Mouse (Mus musculus): ENCODE results near the gene Gm12166. TPM values are rescaled to one million over a fixed set of nuclear protein-coding genes. Genes with fewer than 3 reads are reported as not detected.

Gm12166 gene
- 2.8 TPM for total RNA-seq (2023)

DNA sequence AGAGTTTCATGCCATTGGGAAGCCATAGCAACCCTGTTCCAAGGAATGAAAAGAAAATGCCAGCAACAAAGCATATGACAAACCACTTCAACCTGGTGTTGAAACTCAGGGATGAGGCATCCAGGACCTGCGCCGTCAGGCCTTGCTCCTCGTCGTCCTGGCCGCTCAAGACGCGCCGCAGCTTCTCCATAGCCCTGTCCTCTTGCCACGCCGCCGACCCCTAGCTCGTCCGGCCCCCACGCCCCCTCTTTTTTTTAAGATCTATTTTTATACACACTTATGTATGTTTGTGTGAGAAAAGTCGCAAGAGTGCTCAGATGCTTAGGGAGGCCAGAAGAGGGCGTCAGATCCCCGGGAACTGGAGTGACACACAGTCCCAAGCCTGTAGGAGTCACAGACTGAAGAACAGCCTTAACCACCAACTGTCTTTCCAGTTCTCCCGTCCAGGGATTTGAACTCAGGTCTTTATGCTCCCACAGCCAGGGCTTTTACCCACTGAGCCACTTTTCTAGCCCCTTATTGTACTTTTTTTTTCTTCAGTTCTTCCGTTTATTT, at the start of gene Gm12166:
Gm12166 (minus strand) TSS at position 217 of the 555 bp plus-strand sequence.

DNA sequence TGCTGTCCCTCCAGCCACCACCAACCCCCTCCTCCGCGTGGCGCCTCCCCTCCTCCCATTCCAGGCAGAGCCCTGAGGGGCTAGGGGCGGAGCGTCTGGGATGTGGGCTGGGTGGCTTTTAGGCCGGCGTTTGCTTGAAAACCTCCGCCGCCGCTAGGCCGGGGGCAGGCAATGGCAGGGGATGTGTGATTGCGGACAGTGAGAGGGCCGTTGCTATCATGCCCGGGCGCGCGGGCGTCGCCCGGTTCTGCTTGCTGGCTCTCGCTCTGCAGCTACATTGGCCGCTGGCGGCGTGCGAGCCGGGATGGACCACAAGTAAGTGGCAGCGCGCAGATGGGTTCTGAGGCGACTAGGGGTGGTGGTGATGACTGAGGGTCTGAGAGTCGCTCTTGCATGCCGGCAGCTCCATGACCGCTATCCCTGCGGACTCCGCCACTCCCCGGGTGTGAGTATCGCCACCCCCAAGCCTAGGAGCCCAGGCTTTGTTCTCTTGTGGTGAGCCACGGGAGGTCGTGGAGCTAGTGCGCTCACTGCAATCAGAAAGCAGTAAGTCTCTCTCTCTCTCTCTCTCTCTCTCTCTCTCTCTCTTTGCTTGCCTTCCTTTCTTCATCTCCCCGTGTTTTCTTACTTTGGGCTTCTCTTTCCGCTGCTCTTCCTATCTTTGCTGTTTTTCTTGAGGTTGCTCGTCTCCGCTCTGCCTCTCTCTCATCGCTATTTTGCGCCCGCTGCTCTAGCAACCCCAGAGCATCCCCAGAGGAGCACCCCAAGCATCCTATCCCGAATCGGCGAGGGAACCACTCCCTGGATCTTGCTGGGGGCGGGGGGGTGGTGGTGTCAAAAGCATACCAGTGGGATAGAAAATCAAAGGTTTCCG, 4.0 kb upstream of the Gm12166 start, which contains the start of gene Adam19:
Adam19 (plus strand) TSS at position 97 of the 874 bp plus-strand sequence.

Other genes with a start within 250 kb of the Gm12166 start
- gene Clint1, start 200.3 kb downstream of the Gm12166 start, total RNA-seq (2023), result 154 TPM
- gene Lsm11, start 107.4 kb downstream of the Gm12166 start, total RNA-seq (2023), result 6.6 TPM
- gene Thg1l, start 96.8 kb downstream of the Gm12166 start, total RNA-seq (2023), result 14.9 TPM
- gene Sox30, start 72.0 kb downstream of the Gm12166 start, total RNA-seq (2023), result not detected
- 59.2 TPM for gene Adam19, start 3.7 kb upstream of the Gm12166 start, total RNA-seq (2023)
- gene Nipal4, start 114.2 kb upstream of the Gm12166 start, total RNA-seq (2023), result 0.21 TPM
- not detected for gene Fndc9, start 183.2 kb upstream of the Gm12166 start, total RNA-seq (2023)

Data from CD4-positive naive resting alpha-beta T cell, adult 57 days (primary cell).